Mouse (Mus musculus) thymus, postnatal 36 days (tissue): ENCODE results near the gene Gm17604.

Experiments
- DNase-seq, 2 experiments: peaks; one replicate each; pipeline ENCODE4 v3.0.0; 2022; ENCODE audit warnings: mixed read lengths in 2 of 2

The Gm17604 gene

GRCm38 (mm10) chrX:165004779-165005324 is at the start of gene Gm17604:
Gene Gm17604 (minus strand): TSS chrX:165004829.
- DNase-seq, result no peak

GRCm38 (mm10) chrX:165049929-165050328 is 45.3 kb upstream of the Gm17604 start:
- no peak for DNase-seq

- DNase-seq, result no peak
Observed at GRCm38 (mm10) chrX:165003141-165003540, 1.5 kb downstream of the Gm17604 start.

GRCm38 (mm10) chrX:164980193-164980775 is 24.3 kb downstream of the Gm17604 start, which contains the start of the genes Mospd2 and Fancb:
Gene Mospd2 (minus strand): TSS chrX:164980375.
Gene Fancb (plus strand): TSS chrX:164980592.
- peak; percentile 74 to 87 for DNase-seq

- no peak for DNase-seq
Observed at GRCm38 (mm10) chrX:164978866-164979265, 25.8 kb downstream of the Gm17604 start.

GRCm38 (mm10) chrX:164971206-164971605 is 33.4 kb downstream of the Gm17604 start:
- no peak for DNase-seq

- DNase-seq, result no peak
Observed at GRCm38 (mm10) chrX:164965750-164966448, 38.7 kb downstream of the Gm17604 start.
